Mouse (Mus musculus): ENCODE results near the gene Pik3r5.

The Pik3r5 gene

DNA sequence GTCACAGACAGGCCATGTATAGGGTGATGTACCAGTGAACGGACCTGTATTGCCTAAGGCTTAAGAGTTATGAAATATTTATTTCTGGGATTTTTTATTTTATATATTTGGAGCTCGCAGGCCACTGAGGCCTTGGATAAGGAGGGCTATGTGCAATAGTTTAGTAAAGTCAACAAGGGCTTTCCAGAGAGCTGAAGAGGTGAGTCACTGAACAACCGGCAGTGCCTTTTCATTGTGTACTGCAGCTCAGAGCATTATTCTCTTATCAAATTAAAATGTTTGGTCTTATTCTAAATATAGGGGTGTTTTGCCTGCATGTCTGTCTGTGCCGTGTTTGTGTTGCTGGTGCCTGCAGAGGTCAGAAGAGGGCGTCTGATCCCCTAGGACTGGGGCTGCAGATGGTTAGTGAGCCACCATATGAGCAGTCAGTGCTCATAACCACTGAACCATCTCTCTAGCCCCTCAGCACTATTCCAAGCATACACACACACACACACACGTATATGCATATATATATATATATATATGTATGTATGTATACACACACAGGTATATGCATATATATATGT, 56.4 kb downstream of the Pik3r5 start:
- no peak for DNase-seq

DNA sequence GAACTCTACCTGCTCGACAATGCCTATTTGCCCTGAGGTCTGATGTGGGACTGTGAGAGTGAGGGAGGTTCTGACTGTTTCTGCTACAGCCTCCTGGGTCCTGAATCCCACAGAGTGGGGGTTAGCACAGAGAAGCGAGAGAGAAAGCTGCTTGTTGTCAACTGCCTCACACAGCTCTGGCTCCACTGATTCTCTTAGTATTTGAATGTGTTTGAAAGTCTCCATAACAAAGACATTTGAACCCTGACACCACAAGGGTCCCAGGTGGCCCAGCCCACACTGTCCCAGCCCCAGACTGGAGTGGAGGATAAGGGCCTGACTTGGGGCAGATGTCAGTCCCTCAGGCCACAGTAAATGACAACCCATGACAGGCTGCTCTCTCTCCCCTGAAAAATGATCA, 57.3 kb downstream of the Pik3r5 start:
- DNase-seq: no peak

DNA sequence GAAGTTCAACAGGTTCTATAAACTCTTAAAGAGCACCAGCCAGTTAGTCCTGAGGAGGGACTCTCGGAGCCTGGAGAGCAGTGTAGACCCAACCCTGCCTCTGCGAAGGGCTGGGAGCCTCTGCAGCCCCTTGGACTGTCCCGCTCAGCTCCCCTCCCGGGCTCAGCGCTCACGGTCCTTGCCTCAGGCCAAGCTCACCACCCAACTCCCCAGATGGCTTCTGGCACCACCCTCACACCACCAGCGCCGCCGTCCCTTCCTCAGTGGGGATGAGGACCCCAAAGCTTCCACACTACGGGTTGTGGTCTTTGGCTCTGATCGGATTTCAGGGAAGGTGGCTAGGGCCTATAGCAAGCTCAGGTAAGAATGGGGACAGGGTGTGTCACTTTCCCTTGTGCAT, 60.7 kb downstream of the Pik3r5 start:
- no peak for DNase-seq

DNA sequence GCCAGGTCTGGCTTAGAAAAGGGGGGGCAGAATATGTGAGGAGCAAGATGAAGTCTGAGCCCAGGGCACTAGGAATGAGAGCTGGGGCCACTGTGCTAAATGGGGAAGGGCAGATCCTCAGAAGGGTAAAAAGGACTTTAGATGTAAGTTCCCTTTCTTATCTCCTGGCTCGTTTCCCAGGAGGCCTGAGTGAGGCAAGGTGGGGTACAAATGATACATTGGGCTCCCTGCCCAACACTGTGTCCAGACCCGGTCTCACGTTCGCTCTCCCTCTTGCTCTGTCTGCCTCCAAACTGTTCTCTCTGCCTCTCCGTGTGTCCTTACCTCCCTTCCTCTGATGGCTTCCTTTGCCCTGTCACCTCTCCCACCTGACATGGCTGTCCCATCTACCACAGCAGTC, 61.8 kb downstream of the Pik3r5 start:
- no peak for DNase-seq

DNA sequence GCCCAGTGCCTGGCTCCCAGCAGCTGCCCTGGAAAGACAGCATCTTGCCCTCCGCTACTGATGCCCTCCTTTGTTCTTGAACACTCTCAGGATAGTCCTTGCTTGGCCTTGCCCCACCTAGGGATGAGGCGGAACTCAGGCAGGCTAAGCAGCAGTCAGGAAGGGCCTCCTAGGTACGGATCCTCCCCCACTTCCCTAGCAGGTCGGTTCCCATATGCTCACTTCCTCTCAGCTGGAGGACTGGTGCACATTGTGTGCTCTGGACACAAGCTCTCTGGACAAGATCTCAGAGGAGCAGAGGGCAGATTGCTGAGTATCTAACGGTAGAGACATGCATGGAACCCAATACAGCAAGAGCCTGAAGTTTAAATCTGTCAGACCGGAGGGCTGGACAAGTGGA, 65.2 kb downstream of the Pik3r5 start:
- DNase-seq: no peak

DNA sequence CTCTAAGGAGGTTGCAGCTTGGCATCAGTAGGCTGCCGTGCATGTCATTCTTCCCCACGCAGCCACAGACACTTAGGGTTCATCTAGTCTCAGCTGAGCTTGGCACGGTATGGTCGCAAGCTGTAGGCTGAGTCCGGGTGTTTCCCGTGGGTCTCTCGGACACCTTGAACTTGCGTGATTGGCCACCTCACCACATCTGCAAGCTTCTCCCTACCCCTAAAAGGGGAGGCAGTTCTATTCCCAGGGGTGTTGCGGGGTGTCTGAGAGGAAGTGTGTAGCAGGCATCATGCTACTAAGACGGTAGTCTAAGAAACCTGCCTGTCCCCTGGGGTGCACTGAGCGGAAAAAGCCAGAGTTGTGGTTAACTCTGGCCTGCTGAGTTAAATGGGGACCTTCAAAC, 66.6 kb downstream of the Pik3r5 start:
- no peak for DNase-seq

DNA sequence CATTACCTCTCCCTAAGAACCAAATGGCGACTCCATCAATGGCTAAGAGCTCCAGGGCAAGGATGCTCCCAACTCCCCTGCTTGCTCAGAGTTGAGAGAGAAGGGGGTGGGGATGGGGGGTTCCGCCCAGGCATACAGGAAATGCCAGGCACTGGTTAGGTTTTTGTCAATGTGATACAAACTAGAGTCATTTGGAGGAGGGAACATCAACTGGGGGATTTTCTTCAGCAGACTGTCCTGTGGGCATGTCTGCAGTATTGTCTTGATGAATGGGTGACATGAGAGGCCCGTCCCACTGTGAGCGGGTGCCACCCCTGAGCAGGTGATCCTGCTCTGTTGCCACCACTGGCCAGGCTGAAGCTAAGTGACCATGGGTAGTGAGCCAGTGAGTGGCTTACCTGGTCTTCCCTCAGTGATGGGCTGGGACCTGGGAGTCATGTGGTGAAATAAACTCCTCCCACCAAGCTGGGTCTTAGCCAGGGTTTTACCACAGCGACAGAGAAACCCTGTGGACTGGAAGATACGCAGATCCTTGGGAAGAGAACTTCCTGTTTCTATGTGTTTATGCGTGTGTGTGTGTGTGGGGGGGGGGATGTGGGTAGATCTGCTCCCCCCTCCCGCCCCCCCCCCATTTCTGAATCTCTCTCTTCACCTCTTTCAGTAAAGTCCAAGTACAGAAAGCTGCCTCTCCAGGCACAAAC, 67.2 kb downstream of the Pik3r5 start:
- no peak for DNase-seq

DNA sequence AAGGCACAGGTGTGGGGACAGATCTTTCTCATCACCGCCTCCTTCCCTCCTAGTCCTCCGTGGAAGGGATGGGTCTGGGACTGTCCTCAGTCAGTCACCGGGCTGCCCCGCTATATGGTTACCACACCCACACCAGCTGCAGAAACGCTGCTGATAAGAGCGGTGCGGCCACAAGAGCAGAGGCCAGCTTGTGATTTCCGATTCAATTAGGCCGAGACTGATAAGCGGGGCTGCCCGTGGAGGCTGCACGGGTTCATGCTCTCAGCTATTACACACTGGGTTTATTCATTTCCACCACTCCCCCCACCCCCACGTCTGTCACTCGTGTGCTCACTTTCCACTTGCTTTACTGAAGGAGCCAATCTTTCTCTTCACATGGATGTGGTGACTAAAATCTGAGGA, 69.0 kb downstream of the Pik3r5 start:
- DNase-seq: no peak

DNA sequence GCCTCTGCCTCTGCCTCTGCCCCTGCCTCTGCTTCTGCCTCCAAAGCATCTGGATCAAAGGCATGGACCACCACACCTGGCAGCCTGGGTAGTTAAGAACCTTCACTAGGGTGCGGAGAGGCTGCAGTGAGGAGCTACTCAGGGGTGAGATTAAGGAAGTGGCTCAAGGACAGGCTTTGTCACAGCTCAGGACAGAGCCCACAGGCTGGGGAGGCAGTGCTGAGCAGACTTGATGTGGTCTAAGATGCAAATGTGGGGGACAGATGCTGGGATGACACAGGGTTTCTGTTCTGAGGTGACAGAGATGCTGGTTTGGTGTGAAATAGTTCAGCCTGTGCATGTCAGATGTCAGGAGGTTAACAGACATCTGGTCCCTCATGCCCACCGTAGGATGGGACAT, 70.5 kb downstream of the Pik3r5 start:
- DNase-seq: no peak

DNA sequence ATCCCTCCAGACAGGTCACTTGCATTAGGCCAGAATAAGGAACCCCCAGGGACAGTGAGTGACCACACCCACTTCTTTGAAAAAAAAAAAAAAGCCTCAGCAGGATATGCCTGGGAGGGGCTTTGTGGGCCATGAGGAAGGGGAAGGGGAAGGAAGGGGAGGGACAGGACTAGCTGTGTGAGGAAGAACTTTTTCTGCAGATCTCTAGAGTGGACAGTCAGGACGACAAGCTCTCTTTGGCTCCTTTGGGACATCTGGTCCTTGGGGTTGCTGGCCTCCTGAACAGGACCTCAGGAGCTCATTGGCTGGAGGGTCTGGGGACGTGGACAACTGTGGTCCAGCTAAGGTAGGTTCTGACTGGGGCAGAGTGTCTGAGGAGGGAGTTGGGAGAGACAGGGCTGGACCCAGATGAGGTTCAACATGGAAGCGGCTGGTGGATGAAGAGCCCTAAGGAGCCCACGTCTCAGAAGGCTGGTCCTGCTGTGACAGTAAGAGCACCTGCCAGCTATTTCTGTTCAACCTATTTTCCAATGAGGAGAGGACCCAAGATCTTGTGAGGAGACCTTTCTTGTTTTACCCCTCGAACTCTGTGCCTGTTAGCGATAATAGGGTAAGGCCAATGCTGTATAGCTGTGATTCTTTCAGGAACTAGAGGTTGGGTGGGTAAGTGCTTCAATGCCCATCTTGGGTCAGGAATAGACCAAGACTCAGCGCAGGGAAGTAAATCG, 71.1 kb downstream of the Pik3r5 start, which contains the start of gene Pik3r6:
Pik3r6 (plus strand) TSS at position 118 of the 728 bp plus-strand sequence.
- peak; percentile 42 for DNase-seq

DNA sequence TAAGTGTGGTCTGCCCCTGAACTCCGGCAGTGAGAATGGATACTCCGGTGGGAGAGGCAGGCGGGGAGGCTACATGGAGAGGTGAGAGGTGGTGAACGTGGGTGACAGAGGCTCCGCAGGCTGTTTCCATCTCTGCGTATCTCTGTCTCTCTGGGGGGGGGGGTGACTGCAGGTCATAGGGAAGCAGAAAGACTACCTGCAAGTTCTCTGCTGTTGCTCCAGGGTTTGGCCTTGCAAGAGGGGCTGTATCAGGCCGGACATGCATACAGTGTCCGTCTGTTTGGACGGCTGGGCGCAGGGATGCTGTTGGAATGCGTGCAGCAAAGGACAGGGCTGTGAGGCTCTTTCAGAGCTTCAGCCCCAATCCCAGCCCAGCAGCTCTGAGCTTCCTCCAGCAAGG, 73.0 kb downstream of the Pik3r5 start:
- DNase-seq: no peak

DNA sequence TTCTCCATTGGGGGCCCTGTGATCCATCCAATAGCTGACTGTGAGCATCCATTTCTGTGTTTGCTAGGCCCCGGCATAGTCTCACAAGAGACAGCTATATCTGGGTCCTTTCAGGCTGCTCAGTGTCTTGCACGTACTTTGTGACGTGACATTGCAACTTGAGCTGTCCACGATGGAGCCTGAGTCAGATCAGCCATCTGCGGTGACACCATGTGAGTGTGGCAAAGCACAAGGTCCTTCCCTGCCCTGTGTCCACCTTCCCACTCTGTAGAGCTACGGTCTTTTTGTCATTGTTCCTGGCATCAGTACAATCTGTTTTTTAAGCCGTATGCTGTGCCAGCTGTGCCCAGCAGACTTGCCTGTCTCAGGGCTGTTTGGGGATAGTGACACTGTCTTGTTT, 75.3 kb downstream of the Pik3r5 start:
- no peak for DNase-seq

DNA sequence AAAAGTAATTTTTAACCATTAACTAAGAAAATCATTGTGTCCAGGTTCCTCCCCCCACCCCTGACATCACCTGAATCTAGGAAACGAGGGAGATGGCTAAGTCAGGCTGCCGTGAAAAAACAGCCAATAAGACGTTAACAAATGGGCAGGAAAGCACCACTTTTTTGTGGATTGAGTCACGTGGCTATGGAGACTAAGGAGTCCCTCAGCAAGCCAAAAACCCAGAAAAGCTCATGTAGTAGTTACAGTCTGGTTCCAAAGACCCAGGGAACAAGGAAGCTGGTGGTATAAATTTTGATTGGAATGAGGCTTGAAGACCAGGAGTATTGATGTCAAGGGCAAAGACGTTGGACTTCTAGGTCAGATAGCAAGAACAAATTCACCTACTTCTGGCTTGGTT, 76.7 kb downstream of the Pik3r5 start:
- DNase-seq: no peak

DNA sequence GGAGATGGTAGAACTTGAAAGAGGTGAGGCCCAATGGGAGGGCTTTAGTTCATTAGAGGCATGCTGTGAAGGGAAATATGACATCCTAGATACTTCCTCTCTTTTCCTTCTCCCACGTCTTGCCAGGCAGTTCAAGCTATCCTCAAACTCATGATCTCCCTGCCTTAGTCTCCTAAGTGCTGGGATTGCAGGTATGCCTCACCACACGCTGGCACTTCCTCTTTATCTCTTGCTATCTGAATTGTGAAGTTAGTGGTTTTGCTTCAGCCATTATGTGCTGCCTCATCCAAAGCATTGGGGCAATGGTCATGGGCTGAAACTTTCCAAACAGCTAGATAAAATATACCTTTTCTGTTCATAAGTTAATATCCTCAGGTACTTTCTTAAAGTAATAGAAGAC, 77.3 kb downstream of the Pik3r5 start:
- DNase-seq: no peak

DNA sequence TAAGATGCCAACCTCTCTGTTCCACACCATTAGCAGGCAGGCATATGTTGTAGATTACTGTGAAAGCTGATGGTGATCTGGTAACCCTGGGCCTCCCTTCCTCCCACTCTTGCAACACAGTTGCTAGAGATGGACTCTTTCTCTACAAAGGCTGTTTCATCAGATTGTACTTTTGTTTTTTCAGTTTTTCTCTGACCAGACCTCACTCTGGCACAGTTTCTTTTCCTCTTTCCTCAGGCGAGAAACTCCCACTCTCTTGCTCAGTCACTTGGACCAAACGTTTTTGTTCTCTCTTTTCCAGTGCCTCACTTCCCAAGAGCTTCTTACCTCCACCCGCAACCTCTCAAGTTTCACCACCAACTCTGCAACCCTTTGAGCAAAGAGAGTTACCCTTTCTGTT, 82.0 kb downstream of the Pik3r5 start:
- no peak for DNase-seq

DNA sequence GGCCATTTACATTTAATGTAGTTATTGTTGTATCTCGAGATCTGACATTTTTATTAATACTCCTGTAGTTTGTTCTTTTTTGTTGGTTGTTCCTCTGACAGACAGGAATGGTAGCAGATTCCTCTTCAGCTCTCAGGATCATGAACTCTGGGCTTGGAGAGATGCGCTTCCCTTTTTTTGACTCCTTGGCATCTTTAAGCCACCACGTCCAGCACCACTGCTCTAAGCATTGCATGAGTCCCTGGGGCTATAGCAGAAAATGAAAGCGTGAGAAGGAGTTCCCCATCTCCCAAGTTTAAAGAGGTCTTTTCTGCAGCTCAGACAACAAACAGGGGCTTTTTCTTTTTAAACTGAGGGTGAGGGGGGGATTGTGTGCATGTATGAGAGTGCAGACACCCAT, 87.4 kb downstream of the Pik3r5 start:
- DNase-seq: no peak

DNA sequence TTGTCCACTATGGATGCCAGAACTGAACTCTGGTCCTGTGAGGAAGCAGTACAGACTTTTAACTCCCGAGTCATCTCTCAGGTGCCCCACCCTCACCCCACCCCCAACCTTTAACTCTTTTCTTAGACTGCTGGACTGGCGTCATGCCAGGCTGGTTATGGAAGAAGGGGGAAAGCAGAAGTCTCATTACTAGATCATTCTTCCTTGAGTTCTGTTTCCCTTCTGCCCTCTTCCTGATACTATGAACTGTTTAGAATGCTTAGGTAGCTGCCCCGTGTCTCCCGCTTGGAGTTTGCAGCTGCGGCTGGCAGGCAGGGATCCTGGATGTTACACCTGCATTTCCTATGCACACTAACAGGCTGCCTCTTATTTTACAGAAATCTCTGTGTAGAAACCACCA, 87.9 kb downstream of the Pik3r5 start:
- DNase-seq: no peak

DNA sequence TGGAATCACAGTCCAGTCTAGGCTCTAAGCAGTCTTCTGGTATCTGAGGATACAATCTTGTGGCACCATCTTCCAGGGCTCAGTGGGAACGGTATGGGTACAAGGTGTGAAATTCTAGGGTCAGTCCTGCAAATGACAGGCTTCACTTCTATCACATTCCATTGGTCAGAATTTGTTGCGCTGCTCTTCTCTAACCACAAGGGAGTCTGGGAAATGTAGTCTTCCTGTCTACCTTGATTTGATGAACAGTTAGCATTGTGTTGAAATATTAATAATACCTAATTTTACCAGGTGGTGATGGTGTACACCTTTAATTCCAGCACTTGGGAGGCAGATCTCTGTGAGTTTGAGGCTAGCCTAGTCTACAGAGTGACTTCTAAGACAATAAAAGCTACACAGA, 88.5 kb downstream of the Pik3r5 start:
- no peak for DNase-seq

DNA sequence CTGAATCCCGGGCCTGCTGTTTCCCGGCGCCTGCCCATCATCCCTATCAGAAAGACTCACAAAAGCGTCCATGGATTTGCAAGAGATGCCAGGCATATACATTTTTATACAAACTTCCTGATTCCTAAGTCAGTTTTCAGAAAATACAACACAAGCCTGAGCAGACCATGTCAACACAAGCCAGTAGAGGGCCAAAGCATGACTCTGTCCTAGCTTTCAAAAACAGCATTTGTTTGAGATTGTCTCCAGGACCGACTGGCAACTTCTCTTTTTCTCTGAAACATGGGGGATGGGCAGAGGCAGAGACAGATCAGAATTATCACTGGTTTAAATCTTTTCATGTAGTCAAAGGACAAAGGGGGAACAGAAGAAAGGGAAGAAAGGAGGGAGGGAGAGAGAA, 89.4 kb downstream of the Pik3r5 start:
- no peak for DNase-seq

DNA sequence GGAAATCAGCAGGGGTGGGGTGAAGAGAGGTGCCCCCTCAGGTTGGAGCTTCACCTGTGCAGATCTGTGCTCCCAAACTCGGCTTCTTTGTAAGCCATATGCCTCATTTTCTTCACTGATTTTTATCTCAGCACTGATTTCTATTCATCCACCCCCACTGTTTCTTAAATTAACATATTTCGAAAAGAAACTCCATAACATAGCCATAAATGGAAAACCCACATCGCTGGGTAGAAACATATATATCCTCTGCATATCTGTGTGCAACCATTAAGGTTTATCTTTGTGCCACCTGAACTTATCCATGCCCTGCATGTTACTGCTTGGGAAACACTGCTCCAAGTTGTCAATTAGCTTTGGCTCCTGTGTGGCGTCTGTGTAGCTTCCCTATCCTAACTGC, 94.5 kb downstream of the Pik3r5 start:
- DNase-seq: no peak

DNA sequence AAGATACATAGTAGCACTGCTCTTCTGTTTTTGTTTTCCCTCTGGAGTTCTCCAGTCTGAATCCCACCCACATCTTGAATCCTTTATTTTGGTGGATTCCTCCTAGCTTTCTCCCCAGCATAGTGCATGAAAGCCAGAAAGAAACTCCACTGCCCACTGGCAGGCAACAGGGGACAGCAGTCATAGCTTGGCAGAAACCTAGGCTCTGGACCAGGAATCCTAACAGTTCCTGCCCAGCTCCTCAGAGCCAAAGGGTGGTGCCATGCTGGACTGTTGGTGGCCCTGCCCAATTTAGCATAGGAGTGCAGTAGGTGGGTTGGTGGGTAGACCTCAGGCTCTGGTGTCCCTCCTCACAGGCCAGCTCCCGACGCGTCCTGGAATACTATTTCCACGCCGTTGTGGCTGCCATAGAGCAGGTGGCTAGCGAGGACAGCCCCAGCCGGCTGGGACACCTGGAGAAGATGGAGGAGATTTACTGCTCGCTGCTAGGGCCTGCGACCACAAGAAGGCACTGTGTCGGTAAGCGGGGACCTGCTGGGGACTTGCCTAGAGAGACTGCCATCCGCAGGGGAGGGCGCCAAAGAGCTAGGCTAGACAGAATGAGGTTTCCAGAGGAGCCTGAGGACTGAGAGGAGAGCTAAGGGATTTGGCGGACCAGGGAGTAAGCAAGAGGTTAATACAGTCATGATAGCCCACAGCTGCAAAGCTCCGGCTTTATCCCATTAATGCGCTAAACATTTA, 99.3 kb downstream of the Pik3r5 start:
- peak; percentile 24 for DNase-seq

DNA sequence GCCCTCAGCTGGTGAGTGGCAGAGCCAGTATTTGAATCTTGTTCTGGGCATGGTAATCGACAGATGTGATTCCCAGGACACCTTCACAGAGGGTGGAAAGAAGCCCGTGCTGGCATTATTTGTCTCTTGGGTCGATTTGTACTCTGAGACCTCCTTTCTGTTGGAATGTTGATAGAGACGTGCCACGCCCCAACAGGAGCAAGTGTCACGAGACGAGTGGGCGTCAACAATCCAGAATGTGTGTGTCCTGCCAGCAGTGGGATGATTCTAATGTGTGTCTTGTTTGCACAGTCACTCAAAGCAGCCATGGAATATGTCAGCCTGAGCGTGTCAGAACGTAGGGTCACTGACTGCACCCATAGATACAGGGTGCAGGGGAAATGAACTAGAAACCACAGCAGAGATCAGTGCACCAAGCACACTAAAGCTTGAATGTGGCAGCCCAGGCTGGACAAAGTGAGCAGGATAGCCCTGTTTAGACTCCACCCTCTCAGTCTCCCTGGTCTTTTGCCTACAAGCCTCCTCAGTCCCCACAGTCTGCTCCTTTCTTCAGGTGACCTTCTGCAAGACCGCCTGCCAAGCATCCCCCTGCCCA, 100.1 kb downstream of the Pik3r5 start:
- no peak for DNase-seq

DNA sequence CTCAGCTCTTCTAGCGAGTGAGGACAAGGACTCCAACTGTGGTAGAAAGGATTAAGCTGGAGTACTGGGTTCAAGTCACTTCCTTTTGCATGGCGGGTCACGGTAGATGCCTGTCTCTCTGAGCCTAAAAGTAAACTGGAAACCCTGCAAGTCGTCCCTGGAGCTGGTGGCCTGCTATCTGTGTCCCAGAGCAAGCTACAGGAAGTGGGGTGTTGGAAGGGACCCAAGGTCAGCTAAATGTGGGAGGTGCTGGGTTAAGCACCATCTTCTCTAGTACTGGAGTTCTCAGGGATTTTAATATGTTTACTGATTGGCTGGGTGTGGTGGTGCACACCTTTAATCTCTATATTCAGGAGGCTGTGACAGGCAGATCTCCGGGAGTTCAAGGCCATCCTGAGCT, 100.9 kb downstream of the Pik3r5 start:
- DNase-seq: peak; percentile 40

All from kidney, adult 9 months (tissue).